Mouse (Mus musculus): ENCODE measurements around the gene Gabrr3. TPM values are rescaled to one million over a fixed set of nuclear protein-coding genes. Genes with fewer than 3 reads are reported as not detected.

Gabrr3 gene
- not detected in 2 replicates for polyA plus RNA-seq (2012)

DNA sequence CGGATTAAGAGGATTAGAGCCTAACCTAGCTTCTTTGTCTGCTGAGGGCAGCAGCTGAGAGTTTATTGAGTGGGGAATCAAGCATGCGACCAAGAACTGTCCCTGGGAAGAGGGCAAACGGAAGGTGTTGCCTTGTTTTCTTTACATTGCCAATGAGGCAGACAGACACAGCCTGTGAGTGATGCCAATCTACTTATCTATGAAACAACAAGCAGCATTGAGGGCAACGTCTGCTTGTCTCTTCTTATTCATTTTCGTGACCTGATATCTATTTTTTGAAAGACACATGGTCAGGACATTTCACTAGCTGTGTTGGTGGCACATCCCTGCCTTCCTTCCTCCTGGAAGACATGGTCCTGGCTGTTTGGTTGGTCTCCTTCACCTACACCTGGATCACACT lies at the start of gene Gabrr3:
Gene Gabrr3, plus strand, starts transcription at position 301 of the 400 bp plus-strand sequence.
- TF ChIP-seq GATA1 (IDR thresholded peaks at IDR 0.05; ENCODE audit: low read length) = no peak

DNA sequence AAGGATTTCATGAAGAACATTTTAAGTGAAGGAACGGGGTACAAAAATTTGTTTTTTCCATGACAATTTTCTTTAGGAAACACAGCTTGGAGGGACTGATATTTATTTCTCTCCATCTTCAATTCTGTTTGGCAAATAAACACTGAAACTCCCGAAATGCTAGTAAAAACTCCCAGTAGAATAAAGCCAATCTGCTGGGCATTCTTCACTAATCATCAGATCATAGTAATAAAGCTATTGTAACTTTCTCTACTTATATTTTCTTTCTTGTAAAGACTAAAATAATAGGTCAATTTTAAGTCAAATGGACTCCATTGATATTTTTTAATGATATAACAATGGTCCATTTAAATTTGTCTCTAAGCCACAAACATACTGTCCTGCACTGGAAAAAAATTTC lies 43.2 kb upstream of the Gabrr3 start, which contains the start of gene Olfr209:
Gene Olfr209, minus strand, starts transcription at position 101 of the 400 bp plus-strand sequence.
- TF ChIP-seq GATA1 (IDR thresholded peaks at IDR 0.05; ENCODE audit: low read length) = no peak

DNA sequence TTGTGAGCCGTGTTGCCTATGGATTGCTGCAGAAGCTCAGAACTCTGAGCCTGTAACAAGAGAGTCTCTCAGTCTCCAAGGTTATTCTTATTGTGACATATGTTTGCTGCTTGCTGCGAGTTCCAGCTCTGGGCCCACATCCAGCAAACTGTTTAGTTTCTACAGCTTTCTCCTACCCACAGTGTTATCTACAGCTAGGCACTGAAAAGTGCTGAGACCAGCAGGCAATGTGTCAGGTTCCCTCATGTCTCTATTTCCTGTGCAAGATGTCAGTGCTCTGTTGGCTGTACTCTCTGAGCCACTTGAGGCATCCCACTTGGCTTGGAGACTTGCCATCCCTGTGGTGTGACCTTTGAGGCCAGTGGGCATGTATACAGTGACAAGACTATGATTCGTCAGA lies 13.8 kb upstream of the Gabrr3 start:
- TF ChIP-seq GATA1 (IDR thresholded peaks at IDR 0.05; ENCODE audit: low read length) = no peak

DNA sequence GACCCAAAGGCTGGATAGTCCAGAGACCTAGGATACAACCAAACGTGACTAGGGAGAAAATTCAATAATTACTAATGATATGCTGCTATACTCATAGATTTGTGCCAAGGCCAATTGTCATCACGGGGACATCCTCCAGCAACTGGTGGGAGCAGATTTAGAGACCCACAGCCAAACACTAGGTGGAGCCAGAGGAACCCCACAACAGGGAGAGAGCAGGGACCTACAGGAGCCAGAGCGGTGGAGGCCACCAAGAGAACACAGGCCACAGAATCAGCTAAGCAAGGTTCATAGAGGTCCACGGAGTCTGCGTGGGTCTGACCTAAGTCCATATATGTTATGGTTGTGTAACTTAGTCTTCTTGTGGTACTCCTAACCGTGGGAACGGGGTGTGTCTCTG lies 6.0 kb upstream of the Gabrr3 start:
- no peak for TF ChIP-seq GATA1 (IDR thresholded peaks at IDR 0.05; ENCODE audit: low read length)

DNA sequence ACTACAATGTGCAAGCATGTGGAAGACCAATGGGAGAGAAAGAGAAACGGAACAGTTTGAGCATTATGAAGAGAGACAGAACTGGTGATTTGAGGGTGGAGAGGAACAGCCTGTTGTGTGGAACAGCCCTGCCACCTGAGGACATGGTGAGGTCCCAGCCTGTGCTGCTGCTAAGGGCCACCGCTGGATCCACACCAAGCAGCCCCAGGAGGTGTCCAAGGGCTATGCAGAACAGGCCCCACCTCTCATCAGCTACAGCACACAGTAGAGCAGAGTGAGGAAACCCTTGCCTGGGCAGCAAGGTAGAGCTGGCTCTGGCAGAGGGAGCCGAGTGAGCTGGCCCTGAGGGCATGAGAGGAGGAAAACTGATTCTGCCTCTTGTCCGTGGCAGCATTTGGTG lies 5.1 kb upstream of the Gabrr3 start:
- TF ChIP-seq GATA1 (IDR thresholded peaks at IDR 0.05; ENCODE audit: low read length) = no peak

DNA sequence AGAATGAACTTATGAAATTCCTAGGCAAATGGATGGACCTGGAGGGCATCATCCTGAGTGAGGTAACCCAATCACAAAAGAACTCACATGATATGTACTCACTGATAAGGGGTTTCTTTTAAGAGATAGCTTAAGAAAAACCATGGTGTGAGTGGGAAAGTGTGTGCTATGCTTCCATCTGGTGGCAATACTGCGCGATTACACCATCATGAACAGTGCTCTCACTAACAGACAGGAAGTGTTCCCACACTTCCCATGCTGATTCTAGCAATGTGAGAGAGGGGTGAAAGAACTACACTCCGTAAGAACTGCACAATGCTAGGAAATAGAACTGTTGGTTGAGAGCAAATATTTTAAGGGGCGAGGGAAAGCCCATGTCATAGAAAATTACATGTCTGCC lies 3.4 kb upstream of the Gabrr3 start:
- TF ChIP-seq GATA1 (IDR thresholded peaks at IDR 0.05; ENCODE audit: low read length) = no peak

DNA sequence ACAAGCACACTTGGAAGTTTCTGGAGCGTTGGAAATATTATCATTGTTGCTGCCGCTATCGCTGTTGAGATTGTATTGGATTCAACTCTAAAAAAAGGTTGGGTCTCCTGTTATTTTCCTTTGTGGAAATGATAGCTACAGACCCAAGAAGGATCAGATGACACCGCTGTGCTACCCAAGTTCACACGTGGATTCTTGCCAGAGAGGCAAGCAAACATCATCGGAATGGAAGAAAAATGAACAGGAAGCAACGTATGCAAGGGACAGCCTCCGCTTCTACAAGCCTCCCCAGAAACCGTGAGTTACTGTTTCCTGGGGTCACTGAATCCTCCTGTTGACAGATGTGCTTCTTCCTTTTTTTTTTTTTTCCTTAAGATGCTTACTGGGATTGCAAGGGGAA lies 2.3 kb upstream of the Gabrr3 start:
- no peak for TF ChIP-seq GATA1 (IDR thresholded peaks at IDR 0.05; ENCODE audit: low read length)

DNA sequence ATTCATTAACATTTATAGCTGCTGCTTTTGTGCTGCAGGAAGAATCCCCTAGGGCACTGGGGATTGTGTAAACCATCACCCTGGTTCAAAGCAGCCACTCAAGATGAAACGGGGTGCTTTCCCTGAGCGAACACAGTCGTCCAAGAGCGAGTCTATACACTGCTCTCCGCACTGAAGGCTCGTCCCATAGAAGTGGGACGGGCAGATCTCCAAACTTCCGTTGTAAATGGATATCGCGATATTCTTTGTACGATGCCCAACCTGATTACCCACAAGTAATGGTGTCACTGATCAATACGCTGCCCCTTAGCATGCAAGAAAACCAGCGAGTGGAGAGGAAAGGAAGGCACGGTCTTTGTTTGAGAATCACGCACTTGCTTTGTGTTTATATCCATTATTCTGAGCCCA lies 2.2 kb downstream of the Gabrr3 start:
- TF ChIP-seq GATA1 (IDR thresholded peaks at IDR 0.05; ENCODE audit: low read length) = no peak

DNA sequence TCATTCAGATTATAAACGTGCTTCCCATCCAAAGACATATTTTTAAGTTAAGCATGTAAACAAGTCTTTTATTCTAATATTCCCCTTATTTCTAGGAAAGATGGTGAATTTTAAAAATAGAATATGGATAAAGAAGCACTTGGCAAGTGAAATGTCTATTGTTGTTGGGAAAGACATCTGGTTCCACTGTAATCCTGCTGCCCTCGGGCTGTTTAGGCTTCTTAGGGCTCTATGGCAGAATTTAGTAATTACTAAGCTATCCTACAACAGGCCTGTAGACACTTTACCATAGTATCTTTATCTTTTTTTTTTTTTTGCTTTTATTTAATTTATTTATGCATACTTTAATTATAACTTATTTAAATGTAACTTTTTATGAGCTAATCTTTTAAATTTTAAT lies 2.7 kb downstream of the Gabrr3 start:
- no peak for TF ChIP-seq GATA1 (IDR thresholded peaks at IDR 0.05; ENCODE audit: low read length)

DNA sequence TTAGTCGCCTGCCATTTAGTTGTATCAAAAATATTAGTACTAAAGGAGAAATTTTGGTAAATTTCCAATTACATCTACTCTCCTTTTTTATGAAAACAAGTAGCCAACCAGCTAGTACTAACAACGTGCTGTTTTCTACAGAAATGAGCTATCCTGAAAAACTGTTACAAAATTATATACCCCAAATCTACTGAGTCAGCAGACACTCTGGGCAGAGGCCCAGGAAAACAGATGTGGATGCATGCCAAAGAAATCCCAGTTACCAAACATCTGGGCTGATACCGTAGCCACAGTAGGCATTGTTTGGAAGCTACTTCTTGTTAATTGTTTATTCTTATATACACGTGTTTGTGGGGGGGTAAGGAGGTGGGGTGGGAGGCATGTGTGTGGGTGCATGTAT lies 6.3 kb downstream of the Gabrr3 start:
- no peak for TF ChIP-seq GATA1 (IDR thresholded peaks at IDR 0.05; ENCODE audit: low read length)

DNA sequence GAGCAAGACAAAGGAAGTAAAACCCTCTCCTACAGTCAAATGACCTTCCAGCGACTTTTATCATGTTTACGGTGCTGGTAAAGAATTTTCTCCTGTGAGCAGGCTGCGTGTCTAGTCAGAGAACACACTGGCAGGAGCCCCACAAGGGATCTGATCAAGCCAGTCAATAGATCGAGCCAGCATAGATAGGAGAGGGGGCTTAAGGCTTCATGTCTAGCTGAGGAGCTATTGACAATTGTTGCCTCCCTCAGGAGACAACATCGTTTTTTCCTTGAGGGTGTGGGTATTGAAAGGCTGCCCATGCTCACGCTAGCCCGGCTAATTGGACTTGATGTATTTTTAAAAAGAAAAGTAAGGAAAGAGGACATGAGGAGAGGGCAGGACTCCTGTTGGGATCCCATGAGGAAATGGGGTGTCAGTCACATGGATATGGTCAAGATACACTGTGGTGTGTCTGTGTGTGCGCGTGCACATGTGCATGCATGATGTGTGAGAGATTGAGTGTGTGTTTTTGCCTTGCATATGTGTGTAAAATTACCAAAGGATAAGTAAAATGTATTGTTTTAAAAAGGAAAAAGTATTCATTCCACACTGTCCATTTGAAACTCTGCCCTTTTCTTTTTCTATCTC lies 13.2 kb downstream of the Gabrr3 start:
- TF ChIP-seq GATA1 (IDR thresholded peaks at IDR 0.05; ENCODE audit: low read length) = no peak

DNA sequence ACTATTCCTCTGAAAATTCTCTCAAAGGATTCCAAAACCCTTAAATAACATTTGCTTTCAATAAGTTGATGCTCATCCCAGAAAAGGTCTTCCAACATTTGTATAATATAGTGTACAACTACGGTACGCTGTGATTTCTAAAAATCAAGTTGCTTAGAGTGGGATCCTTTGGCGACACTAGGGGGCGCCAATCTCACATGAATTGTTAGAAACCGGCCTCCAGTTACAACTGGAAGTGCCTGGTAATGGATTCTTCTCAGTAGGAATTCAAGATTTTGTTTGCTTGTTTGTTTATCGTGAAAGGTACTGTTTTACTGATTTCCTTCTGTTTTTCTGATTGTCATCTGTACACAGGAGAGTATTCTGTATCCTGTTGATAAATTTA lies 13.7 kb downstream of the Gabrr3 start:
- TF ChIP-seq GATA1 (IDR thresholded peaks at IDR 0.05; ENCODE audit: low read length) = no peak

DNA sequence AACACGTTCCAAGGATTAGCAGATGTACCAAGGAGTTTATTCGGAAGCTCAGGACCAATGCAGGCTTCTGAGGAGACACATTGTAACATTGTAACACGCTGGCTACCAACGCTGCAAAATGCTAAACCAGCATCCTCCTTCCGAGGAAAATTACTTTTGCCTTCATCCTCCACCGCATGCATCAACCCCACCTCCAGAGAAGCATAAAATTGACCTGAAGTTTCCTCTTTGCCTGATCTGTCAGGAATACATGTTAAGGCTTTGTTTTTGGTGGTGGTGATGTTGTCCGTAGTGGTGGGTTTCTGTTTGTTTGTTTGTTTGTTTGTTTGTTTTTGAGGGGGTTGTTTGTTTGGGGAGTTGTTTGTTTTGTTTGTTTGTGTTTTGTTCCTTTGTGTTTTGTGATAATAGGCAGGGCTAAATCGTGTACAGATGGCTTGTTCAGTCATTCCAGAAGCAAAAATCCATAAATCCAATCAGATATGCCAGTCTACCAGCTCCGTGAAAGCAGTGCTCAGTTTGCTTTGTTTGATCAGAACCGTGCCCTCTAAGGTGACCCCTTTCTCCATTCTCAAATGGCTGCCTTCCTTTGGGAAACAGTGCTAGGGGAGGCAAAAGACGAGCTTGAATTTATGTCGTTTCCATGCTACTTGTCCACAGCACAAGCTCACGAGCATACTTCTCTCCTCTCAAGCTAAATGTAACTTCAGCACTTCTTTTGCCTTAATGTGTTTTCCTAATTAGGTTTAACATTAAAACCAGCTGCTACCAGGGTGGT lies 14.6 kb downstream of the Gabrr3 start:
- no peak for TF ChIP-seq GATA1 (IDR thresholded peaks at IDR 0.05; ENCODE audit: low read length)

DNA sequence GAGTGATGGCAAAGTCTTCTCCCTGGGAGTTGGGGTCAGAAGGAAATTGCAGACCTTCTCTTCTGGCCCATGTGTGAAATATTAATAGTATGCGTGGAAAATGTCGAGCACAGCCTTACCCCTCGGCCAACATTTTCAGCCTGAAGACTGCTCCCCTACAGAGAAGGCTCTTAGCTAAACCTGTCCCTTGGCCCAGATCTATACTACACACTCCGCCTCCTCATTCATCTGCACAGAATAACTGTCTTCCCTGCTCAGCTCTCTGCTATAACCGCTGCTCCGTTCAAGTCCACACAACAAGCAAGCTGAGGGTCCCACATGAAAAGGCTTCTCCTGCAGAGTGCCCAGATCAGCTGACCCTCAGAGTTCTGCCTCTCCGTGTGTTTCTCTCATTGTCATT lies 20.8 kb downstream of the Gabrr3 start:
- no peak for TF ChIP-seq GATA1 (IDR thresholded peaks at IDR 0.05; ENCODE audit: low read length)

DNA sequence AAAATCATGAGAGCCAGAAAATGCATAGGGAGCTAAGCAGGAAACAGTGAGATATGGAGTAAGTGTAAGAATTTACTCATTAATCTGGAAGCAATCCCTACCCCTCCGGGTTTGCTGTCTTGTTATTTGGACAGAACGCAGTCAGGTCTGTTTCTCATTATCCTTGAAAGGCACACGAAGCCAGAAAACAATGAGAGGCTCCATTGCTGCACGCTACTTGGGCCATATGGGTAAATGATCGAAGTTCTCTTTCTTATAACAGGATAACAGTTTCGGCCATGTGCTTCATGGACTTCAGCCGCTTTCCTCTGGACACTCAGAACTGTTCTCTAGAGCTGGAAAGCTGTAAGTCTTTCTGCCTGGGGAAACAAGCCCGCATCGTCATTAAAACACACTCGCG lies 26.0 kb downstream of the Gabrr3 start:
- TF ChIP-seq GATA1 (IDR thresholded peaks at IDR 0.05; ENCODE audit: low read length) = no peak

DNA sequence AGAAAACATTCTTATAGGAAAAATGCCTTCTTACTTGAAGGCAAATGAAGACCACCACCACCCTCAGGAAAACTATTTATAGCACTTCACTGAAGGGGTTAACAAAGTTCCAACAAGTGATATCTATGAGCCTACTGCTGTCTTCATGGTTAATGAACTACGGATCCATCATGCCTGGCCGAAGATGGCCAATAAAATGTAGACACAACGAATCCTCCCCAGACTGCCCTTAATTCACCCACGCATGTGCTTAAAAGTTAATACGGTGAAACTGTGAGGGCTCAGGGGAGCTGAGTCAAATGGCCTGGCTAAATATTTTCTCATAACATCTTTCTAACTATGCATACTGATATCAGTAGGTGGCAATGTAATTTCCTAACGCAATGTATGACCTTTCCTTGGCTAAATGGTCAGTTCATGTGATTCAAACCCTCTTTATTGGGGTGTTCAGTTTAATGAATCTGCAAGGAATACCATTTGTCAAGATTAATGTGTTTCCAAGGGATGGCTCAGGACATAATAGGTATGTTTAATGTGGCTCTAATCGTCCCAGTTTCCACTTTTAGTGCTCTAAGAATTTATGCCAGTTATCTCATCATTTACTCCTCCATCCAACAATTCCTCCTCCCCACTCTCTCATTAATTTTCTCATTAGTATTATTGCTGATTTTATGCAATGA lies 37.9 kb downstream of the Gabrr3 start:
- no peak for TF ChIP-seq GATA1 (IDR thresholded peaks at IDR 0.05; ENCODE audit: low read length)

DNA sequence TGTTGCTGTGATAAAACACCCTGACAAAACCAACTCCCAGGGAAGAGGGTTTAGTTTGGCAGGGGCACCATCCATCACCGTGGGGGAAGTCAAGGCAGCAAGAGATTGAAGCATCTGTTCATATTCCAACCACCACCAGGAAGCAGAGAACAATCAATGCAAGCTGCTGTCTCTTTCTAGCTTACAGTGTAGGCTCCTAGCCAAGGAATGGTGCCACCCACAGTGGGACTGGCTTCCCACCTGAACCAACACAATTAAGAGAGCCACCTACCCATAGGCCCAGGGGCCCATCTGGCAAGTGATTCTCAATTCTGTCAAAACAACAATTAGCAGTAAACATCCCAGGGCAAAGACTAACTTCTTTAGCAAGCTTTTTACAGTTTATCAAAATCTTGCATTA lies 41.0 kb downstream of the Gabrr3 start:
- TF ChIP-seq GATA1 (IDR thresholded peaks at IDR 0.05; ENCODE audit: low read length) = no peak

Data from G1E-ER4 (cell line).